Mouse (Mus musculus): Measurements from ENCODE around the gene Cldn10. TPM values are rescaled to one million over a fixed set of nuclear protein-coding genes. Genes with fewer than 3 reads are reported as not detected.

Gene Cldn10
- total RNA-seq, 2 experiments from 2014 or later, result 0.10 TPM; not detected in 1

DNA sequence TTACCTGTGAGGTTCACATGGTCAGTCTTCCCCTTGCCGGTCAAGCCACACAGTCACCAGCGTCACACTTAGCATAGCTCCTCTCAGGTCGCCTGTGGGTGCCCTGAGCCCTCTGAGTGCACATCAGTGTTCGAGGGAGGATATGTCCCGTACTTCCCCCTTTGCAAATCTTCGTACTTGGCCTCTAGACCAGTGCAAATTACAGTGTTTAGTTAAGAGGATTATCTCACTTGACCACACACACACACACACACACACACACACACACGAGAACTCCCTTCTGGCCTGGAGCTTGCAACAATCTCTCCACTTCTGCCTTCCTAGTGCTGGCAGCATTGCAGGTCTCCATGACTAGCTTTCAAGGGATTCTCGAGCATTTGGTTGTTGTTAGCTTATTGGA is 38.6 kb downstream of the Cldn10 start:
- ATAC-seq (replicated peaks; ENCODE audit: poor library complexity), result peak; percentile 60

DNA sequence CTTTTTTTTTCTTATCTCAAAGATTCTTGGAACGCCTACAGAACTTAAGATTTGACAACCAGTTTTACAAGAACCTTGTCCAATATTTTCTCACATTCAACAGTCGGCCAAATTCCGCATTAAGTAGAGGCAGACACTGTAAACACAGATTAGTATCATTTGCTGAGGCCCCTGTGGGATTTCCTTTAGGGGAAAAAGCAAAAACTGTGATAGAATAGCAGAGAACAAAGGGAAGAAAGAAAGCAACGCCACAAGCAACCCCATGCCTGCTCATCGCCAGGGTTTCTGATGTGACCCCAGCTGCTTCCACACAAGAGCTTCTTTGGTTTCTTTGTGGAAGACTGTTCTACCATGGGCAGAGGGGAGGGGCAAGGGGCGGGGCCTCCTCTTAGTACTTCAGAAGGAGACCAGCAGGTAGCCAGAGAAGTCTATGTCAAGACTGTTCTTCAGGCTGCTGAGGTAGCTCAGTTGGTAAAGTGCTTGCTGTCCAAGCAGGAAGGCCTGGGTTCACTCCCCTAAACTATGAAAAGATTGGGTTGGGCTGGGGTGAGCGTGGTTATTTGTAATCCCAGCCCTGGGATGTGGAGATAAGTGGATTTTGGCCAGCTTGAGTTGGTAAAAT is 39.7 kb downstream of the Cldn10 start:
- 0 out of 2 replicates have a peak, but pooled peaks have one; percentile 13 for ATAC-seq (replicated peaks; ENCODE audit: poor library complexity)

DNA sequence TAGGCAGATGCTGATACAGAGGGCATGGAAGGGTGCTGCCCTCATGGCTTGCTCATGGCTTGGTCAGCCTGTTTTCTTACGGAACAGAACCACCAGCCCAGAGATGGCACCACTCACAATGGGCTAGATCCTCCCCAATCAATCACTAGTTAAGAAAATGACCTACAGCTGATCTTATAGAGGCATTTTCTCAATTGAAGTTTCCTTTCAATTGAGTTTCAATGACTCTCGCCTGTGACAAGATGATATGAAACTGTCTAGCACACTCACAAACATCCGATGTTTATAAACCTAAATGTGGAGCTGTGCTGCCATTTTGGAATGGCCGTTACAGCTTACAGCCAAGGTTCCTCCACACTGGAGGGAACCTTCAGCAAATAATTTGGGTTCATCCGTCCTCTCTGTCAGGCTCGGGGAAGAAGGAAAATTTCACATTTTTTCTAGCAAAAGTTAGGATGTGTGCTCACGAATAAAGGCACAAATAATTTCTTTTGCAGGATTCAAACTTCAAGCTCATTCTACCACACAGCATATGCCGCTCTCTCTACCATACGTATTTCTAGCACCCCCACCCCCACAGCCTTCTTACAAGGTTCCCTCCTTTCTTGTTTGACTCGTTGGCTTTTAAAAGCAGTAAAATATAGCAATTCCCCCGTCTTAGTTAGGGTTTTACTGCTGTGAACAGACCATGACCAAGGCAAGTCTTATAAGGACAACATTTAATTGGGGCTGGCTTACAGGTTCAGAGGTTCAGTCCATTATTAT is 41.8 kb downstream of the Cldn10 start:
- ATAC-seq (replicated peaks; ENCODE audit: poor library complexity), result no peak

DNA sequence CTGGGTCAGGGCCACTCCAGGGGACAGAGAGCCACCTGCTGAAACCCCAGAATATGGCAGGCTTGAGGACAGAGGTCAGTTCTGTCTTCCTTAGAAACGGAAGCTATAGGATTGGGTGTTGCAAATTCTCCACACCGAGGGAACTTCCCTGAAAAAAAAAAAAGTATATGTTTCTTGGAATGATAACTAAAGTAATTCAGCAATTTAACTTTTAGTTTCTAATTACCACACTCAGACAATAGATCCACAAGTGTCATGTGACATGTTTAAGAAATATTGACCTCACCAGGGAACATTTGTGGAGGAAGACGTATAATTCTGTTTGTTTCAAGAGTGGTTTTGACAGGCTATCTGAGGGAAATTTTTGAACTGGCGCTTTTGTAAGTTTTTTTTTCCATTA is 43.9 kb downstream of the Cldn10 start:
- ATAC-seq (replicated peaks; ENCODE audit: poor library complexity), result no peak

DNA sequence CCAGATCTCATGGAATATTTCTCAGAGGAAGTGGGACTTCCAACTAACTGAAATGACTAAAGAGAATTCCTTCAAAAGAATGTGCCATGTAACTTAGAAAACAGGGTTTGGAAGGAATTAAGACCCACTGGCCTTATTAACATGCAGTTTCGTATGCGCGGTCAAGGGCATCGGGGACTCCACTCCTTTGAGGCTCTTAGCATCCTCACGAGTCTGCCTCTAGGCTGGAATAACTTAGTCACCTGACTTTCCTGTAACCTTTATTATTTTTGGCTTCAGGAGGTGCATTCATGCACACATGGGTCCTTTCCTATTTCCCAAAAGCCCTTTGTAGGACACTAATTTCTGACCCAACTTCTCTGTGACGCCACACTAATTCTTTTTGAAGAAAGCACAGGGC is 45.5 kb downstream of the Cldn10 start:
- ATAC-seq (replicated peaks; ENCODE audit: poor library complexity), result no peak

DNA sequence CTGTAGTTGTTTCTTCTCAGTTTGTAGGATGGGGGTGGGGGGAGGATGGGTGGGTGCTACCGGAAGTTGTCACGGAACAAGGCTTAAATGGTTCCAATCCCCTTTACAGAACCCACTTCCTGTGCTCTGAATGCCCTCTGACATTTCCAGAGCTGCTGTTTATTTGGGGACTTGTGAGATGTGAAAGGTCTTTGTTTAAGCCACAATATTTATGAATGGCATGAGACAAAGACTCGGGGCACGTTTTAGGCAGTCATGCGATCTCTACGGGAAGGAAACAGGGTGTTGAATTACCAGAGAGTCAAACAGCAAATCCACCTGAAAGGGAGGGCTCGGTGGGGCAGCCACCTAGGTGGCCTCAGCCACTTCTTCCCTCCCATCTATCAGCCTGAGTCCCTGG is 46.6 kb downstream of the Cldn10 start:
- no peak for ATAC-seq (replicated peaks; ENCODE audit: poor library complexity)

DNA sequence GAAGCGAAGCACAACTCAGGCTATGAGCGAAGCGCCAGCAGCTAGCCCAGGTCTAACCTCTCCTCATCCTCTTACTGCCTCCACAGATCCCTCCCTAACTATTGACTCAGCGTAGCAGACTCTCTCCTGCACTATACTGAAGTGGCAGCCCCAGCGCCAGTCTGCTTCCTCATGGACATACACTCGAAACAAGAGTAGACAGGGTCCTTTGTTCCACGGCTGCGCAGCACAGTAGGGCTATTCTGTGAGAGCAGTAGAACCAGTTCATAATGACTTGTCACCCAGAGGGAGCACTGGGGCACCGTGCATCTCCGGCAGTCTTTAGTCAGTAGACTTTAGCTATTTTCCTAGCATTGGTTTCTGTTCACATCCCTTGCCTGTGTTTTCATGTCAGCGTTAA is 48.4 kb downstream of the Cldn10 start:
- no peak for ATAC-seq (replicated peaks; ENCODE audit: poor library complexity)

DNA sequence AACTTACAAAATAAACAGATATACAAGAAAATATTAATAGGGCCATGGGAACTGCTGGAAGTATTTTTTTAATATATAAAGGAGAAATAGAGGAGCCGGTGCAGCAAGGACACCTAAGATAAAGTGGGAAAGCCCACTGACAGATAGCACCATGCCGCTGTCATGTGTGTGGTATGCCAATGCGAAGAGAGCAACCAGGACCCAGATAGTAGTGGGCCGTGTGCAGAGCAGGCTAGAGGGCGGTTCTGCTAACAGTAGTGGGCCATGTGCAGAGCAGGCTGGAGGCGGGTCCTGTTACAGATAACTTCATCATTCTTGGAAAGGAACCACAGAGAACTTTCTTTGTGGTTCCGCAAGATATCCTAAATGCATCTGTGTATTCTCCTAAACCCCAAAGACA is 49.0 kb downstream of the Cldn10 start:
- ATAC-seq (replicated peaks; ENCODE audit: poor library complexity), result peak; percentile 98

DNA sequence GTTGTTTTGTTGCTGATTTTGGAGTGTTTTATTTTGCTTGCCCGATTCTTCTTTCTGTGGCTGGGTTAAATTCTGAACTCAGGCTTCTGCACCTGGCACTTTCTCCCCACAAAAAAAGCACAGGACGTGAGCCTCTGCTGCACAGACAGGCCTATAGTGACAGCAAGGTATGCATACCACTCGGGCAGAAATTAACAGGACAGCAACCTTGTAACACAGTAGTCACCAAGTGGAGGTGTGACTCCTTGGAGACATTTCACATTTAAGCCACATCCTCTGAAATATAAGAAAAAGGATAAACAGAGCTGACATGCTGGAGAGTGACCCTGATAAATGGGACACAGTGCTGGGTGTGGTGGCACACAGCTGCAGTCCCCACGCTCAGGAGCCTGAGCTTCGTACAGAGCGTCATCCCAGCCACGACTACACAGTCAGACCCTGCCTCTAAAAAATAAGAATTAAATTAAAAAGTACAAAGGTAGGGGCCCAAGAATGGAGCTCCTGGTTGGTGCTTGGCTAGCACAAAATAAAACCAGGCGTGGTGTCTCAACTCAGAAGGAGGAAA is 50.9 kb downstream of the Cldn10 start:
- ATAC-seq (replicated peaks; ENCODE audit: poor library complexity), result no peak

DNA sequence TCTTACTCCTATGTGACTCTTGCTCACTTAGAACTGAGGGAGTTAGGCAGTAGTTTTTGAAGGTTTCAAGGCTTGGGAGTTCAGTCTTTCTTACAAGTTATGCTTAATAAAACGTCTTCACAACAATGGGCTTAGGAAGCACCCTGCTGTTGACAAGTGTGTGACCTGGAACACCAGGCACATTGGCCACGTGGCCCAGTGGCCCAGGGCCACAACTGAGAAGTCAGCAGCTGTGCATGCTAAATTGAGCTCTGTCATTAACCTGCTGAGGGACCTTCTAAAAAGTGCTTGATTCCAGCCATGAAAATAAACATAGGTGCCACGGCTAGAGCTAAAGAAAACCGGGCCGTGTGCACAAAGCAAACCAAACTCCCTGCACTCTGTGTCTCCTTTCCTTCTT is 51.7 kb downstream of the Cldn10 start:
- ATAC-seq (replicated peaks; ENCODE audit: poor library complexity), result no peak

DNA sequence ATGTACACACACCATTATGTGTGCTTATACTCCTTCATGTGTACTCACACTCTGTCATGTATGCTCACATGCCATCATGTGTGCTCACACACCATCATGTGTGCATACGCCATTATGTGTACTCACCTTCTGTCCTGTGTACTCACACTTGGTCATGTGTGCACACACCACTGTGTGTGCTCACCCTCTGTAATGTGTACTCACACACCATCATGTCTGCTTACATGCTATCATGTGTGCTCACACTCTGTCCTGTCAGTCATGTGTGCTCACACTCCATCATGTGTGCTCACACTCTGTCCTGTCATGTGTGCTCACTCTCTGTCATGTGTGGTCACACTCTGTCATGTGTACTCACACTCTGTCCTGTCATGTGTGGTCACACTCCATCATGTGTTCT is 52.3 kb downstream of the Cldn10 start:
- ATAC-seq (replicated peaks; ENCODE audit: poor library complexity), result no peak

DNA sequence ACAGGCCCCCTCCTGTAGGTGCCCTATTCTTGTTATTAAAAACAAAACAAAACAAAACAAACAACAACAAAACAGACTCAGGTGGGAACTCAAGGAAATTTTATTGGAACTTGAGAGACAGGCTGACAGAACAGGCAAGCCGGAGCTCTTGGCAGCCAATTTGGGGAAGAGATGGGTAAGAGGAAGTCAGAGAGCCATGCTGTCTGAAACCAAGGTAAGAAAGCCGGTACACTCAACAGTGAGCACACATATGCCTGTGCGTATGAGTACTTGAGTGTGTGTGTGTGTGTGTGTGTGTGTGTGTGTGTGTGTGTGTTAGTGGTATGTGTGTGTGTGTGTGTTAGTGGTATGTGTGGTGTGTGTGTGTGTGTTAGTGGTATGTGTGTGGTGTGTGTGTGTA is 54.6 kb downstream of the Cldn10 start:
- ATAC-seq (replicated peaks; ENCODE audit: poor library complexity), result peak; percentile 68

DNA sequence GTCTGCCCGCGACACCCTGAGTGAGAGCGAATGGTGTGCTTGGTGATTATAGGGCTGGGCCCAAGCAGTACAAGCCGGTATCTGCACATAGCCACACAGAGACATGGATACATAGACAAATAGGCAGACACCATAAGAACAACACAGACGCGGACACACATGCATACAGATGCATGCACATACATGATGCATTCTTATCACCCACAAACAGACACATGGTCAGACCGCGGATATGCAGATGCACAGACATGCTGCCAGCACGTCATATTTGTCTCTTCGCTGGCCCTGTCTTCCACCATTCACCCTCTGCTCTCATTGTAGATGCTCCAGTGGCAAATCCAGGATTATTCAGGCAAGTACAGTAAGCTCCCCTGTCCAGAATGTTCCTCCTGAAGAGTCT is 59.1 kb downstream of the Cldn10 start:
- ATAC-seq (replicated peaks; ENCODE audit: poor library complexity), result no peak

DNA sequence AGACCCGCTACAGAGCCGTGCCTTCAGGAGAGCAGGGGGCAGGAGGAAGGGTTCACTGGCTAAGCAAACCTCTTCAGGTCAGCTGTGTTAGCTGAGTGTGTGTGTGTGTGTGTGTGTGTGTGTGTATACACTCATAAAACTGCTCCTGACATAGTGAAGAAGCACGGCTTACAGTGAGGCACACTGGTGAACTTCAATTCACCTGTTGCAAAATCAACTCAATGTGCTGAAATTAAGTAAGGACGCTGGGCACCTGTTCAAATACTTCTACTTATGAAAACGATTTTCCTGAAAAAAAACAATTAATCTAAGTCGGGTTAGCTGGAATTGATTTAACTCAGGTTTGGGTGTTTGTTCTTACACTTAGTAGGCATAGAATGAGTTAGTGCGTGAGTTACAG is 60.5 kb downstream of the Cldn10 start:
- ATAC-seq (replicated peaks; ENCODE audit: poor library complexity), result no peak

DNA sequence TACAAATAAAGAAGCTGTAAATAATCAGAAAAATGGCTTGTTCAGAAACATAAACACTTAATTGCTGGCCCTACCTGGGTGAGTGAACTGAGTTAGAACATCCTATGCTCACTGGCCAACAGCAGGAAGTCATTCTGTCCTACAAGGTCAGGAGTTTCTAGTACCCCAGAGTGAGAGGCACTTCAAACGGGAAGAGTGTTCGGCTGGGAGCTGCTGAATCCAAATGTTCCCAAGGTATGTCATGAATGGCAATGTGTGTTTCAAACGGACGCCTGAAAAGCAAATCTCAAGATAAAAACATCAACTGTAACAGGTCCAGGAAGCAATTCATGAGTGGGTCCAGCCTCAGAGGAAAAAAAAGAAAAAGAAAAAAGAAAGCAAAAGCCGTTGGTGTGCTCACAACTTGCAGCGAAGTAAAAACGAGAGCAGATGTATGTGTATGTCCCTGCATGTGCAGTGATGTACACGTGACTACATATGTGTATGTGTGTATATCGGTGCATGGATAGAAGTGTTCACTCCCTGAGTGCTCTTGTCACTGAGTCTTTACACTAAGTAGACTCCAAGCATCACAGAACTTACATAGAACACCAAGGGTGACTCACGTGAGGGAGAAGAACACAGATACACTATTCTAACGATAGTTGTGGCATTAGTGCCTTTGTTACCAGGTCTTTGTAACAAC is 62.4 kb downstream of the Cldn10 start:
- ATAC-seq (replicated peaks; ENCODE audit: poor library complexity), result peak; percentile 10

DNA sequence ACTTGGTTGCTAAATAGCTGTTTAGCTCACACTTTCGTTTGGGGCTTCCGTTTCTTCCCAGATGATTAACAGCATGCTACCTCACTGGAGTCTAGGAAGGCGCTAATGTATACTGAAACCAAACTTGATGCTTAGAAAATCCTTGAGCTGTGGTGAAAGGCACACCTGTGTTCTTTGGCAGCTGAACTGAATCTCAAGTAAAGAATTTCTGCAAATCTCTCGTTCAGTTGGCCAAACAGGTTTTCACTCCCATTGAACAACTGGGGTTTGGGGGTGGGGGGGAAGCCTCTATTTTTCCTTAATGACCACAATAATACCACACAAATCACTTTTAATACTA is 63.0 kb downstream of the Cldn10 start:
- peak; percentile 12; the same call in 1 of the 2 replicates for ATAC-seq (replicated peaks; ENCODE audit: poor library complexity)

DNA sequence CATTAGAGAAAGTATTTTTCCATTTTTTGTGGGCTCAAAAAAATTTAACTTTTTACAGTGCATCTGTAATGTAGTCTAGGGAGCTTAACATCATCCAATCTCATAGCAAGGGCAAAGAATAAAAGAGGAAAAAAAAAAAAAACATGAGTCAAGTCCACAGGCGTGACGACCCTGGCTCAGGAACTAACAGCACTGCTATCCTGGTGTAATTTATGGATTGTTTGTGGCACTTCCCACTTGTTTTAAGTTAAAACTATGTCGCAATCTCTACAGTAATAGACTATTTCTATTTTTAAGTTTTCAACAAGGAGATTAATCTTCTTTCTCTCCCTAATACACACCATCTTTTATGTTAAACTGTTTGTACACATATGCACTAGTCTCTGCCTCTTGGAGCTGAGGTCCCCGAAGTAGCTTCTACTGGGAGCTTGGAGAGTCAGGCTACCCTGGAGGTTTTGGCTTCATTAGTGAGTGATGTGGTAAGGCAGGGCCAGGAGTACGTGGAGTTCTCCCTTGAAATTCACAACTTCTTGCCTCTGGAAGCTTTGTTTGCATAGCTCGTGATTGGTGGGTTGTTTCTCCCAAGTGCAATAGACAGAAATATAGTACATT is 63.9 kb downstream of the Cldn10 start:
- no peak for ATAC-seq (replicated peaks; ENCODE audit: poor library complexity)

DNA sequence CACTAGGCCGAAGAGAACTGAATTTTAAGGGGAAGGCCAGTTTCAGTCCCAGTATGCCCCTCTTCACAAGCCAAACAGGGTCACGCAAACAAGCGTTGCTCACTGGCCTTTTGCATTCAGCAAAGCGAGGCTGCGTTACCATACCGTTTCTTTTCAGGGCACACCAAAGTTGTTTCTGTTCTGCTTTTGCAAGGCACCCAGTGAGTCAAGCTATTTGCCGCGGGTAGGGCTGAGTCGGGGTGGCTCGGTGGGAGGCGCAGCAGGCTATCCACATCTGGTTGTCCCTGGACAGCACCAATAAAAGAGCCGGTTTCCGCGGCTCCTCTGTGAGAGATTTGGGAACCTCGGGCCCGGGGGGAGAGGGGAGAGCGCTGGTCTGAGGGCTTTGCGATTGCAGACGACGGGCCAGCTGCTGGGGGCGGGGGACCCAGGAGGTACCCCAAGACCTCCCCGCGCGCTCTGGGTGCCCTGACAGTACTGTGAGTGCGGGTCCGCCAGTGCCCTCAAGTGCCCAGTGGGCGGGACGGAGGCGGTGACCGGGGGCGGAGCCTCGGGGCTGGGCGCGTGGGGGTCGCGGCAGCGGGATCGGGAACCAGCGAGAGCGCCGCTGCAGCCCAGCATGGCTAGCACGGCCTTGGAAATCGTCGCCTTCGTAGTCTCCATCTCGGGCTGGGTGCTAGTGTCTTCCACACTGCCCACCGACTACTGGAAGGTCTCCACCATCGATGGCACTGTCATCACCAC is 66.8 kb downstream of the Cldn10 start:
- peak; percentile 70 for ATAC-seq (replicated peaks; ENCODE audit: poor library complexity)

DNA sequence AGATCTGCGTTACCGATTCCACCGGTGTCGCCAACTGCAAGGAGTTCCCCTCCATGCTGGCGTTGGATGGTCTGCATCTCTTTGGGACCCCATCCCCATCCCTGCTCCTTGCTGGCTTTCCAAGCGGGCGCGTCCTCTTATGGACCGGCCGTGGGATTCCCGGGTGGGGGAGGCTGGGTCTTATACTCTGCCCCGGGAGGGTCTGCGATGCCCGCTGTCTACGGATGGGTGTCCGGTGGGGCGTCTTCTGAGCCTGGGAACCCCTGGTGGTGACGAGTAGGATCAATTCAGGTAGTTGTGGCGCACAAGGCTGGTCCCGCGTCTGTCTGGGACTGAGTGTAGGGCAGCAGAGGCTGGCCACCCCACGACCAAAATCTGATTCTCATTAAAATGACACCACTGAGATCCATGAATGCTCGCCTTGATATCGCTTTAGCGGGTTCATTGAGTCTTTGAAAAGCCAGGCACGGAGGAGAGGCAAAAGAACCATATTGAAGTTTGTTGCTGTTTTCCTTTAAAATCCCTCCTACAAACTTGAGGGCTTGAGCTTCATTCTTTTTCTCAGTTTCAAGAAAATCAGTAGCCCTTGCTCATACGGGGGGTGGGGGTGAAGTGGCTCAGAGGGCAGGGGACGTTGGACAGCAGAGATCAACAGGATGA is 67.6 kb downstream of the Cldn10 start:
- peak; percentile 35 for ATAC-seq (replicated peaks; ENCODE audit: poor library complexity)

DNA sequence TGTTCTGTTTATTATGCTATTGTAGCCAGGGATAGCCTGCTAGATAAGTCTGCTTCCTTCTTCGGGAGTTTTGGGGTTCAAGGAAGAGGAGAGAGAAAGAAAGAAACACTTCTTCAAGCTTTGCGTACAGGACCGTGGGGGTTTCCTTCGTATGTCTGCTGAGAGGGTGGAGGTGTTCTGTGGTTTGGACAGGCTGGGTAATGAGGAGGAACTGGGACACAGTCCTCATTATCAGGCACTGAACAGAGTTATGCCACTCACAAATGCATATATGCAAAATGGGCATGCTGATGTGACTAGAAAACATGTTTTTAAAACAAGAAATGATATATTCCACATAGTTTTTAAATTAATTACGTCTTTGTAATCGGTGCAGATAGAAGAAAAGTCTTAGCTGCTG is 68.9 kb downstream of the Cldn10 start:
- ATAC-seq (replicated peaks; ENCODE audit: poor library complexity), result peak; percentile 38; the same call in 1 of the 2 replicates
